In the genomic region with DNA sequence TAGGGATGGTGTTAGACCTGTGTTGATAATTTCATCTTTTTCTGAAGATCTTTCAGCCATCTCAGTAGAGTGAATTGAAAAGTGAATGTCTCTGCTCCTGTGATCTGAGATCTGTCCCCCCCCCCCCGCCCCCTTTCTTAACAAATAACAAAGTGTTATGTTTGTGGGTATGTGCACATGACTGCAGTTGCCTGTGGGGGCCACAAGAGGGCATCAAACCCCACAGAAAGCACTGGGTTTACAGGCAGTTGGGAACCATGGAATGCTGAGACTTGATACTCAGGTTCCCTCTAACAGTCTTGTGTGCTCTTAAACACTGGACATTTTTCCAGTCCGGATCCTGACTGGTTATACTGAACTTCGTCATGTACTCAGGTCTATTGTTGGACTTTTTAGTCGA, we compare ENCODE assay signal across 17 mouse cellular contexts.
DNase-seq lines count a peak whose midpoint lies in the region; ATAC-seq and TF ChIP-seq lines count a peak whose summit lies in the region.
"Had no signal": no experiment of that assay in that cellular context is flagged by ENCODE, and none has a peak within 500 bp of the region (broad histone marks: within the 10 kb centered on the region; RNA-seq: fewer than 3 reads in every experiment).

No protein-coding gene starts in this region.

- H3K36me3 ChIP-seq in forebrain, postnatal 0 days (ENCODE audit: insufficient read depth): no peaks in the 10 kb centered on the region
- H3K36me3 ChIP-seq in forebrain, embryonic 12.5 days (replicated peaks): no peaks in the 10 kb centered on the region
- H3K36me3 ChIP-seq in midbrain, postnatal 0 days (ENCODE audit: insufficient read depth, low read length): no peaks in the 10 kb centered on the region
- H3K36me3 ChIP-seq in midbrain, embryonic 15.5 days (replicated peaks): no peaks in the 10 kb centered on the region
- H3K36me3 ChIP-seq: embryonic facial prominence, embryonic 15.5 days; forebrain, embryonic 10.5 days; kidney, embryonic 15.5 days; limb, embryonic 12.5 days had no signal

- no peak overlapping the region for H3K27ac ChIP-seq in forebrain, postnatal 0 days (ENCODE audit: low read depth, low read length)
- no peak overlapping the region for H3K27ac ChIP-seq in forebrain, embryonic 12.5 days
- no peak overlapping the region for H3K27ac ChIP-seq in layer of hippocampus, adult 2 months
- H3K27ac ChIP-seq in midbrain, postnatal 0 days (ENCODE audit: low read depth, low read length): no peak overlapping the region
- H3K27ac ChIP-seq in midbrain, embryonic 15.5 days: no peak overlapping the region
- H3K27ac ChIP-seq: embryonic facial prominence, embryonic 15.5 days; forebrain, embryonic 10.5 days; kidney, embryonic 15.5 days; limb, embryonic 12.5 days had no signal

- no peak overlapping the region for H3K4me3 ChIP-seq in forebrain, postnatal 0 days (ENCODE audit: low read depth, low read length)
- no peak overlapping the region for H3K4me3 ChIP-seq in forebrain, embryonic 12.5 days (replicated peaks)
- no peak overlapping the region for H3K4me3 ChIP-seq in layer of hippocampus, adult 2 months
- H3K4me3 ChIP-seq in midbrain, postnatal 0 days (ENCODE audit: low read depth, low read length): no peak overlapping the region
- H3K4me3 ChIP-seq in midbrain, embryonic 15.5 days: no peak overlapping the region
- H3K4me3 ChIP-seq: embryonic facial prominence, embryonic 15.5 days; forebrain, embryonic 10.5 days; kidney, embryonic 15.5 days; limb, embryonic 12.5 days had no signal

- no peak for ATAC-seq in forebrain, postnatal 0 days
- ATAC-seq in forebrain, embryonic 12.5 days (ENCODE audit: low FRiP score): no peak
- no peak for ATAC-seq in midbrain, postnatal 0 days (ENCODE audit: low FRiP score)
- ATAC-seq in midbrain, embryonic 15.5 days (replicated peaks): no peak
- ATAC-seq in CD4-positive, CD25-positive, alpha-beta regulatory T cell, adult 4 months: no peak
- ATAC-seq: Patski had no signal

- H3K9ac ChIP-seq in forebrain, postnatal 0 days: no peak overlapping the region
- no peak overlapping the region for H3K9ac ChIP-seq in forebrain, embryonic 12.5 days
- H3K9ac ChIP-seq in midbrain, postnatal 0 days (replicated peaks; ENCODE audit: low read length, poor library complexity, severe bottlenecking): no peak overlapping the region
- no peak overlapping the region for H3K9ac ChIP-seq in midbrain, embryonic 15.5 days
- H3K9ac ChIP-seq: embryonic facial prominence, embryonic 15.5 days; kidney, embryonic 15.5 days; limb, embryonic 12.5 days had no signal

- no peak for DNase-seq in forebrain, postnatal 0 days
- DNase-seq in layer of hippocampus, adult 2 months (ENCODE audit: low spot score in 2 of 2): no peak
- no peak for DNase-seq in layer of hippocampus, adult 18-20 months (ENCODE audit: low spot score in 2 of 2)
- no peak for DNase-seq in midbrain, postnatal 0 days (ENCODE audit: low spot score)
- DNase-seq in layer of hippocampus, postnatal 25 days (ENCODE audit: extremely low spot score in 1 of 2, low spot score in 1 of 2): no peak
- DNase-seq: cerebellum, adult 9-11 months; lung, adult 2 months; right cerebral cortex, adult 18-20 months; thymus, postnatal 14 days had no signal

- WGBS in forebrain, postnatal 0 days: 85% methylated on average over 4 of the region's 4 CpGs
- WGBS in forebrain, embryonic 12.5 days: 88% methylated on average over 4 of the region's 4 CpGs
- WGBS in midbrain, postnatal 0 days: 87% methylated on average over 4 of the region's 4 CpGs
- 87% methylated on average over 4 of the region's 4 CpGs for WGBS in midbrain, embryonic 15.5 days

- H3K4me2 ChIP-seq in forebrain, postnatal 0 days (ENCODE audit: low read depth): no peak overlapping the region
- H3K4me2 ChIP-seq in forebrain, embryonic 12.5 days: no peak overlapping the region
- H3K4me2 ChIP-seq in midbrain, postnatal 0 days (ENCODE audit: low read depth, low read length, poor library complexity, severe bottlenecking): no peak overlapping the region
- H3K4me2 ChIP-seq in midbrain, embryonic 15.5 days: no peak overlapping the region
- H3K4me2 ChIP-seq: embryonic facial prominence, embryonic 15.5 days; kidney, embryonic 15.5 days; limb, embryonic 12.5 days had no signal

- H3K27me3 ChIP-seq in forebrain, postnatal 0 days (ENCODE audit: insufficient read depth, low read length): no peaks in the 10 kb centered on the region
- no peaks in the 10 kb centered on the region for H3K27me3 ChIP-seq in forebrain, embryonic 12.5 days
- H3K27me3 ChIP-seq in midbrain, postnatal 0 days (ENCODE audit: insufficient read depth, low read length): no peaks in the 10 kb centered on the region
- no peaks in the 10 kb centered on the region for H3K27me3 ChIP-seq in midbrain, embryonic 15.5 days (replicated peaks)
- H3K27me3 ChIP-seq: embryonic facial prominence, embryonic 15.5 days; kidney, embryonic 15.5 days; limb, embryonic 12.5 days; Patski had no signal

- TF ChIP-seq CTCF in forebrain, postnatal 0 days (IDR thresholded peaks at IDR 0.05; ENCODE audit: low read depth): peak; percentile 41
- TF ChIP-seq CTCF in layer of hippocampus, adult 2 months (conservative IDR thresholded peaks at IDR 0.05): peak; percentile 55
- peak; percentile 53 for TF ChIP-seq CTCF in midbrain, postnatal 0 days (IDR thresholded peaks at IDR 0.05)

- no peaks in the 10 kb centered on the region for H3K4me1 ChIP-seq in forebrain, postnatal 0 days (ENCODE audit: insufficient read depth)
- no peaks in the 10 kb centered on the region for H3K4me1 ChIP-seq in forebrain, embryonic 12.5 days
- H3K4me1 ChIP-seq in midbrain, postnatal 0 days (ENCODE audit: insufficient read depth, low read length): no peaks in the 10 kb centered on the region
- peaks cover 3% of the 10 kb centered on the region; the same call in 1 of the 2 replicates for H3K4me1 ChIP-seq in midbrain, embryonic 15.5 days
- H3K4me1 ChIP-seq: embryonic facial prominence, embryonic 15.5 days; forebrain, embryonic 10.5 days; kidney, embryonic 15.5 days had no signal

- H3K9me3 ChIP-seq in forebrain, postnatal 0 days (ENCODE audit: low read length): no peaks in the 10 kb centered on the region
- no peaks in the 10 kb centered on the region for H3K9me3 ChIP-seq in forebrain, embryonic 12.5 days
- no peaks in the 10 kb centered on the region for H3K9me3 ChIP-seq in midbrain, postnatal 0 days (ENCODE audit: low read length)
- H3K9me3 ChIP-seq in midbrain, embryonic 15.5 days: no peaks in the 10 kb centered on the region
- H3K9me3 ChIP-seq: embryonic facial prominence, embryonic 15.5 days; forebrain, embryonic 10.5 days; kidney, embryonic 15.5 days had no signal
